ENCODE assay signal across 22 mouse cellular contexts in genomic region chr3:58798676-58799075, GRCm38 (mm10). TPM values are rescaled to one million over a fixed set of nuclear protein-coding genes. Genes with fewer than 3 reads are reported as not detected.
DNase-seq lines count a peak whose midpoint lies in the region; ATAC-seq and TF ChIP-seq lines count a peak whose summit lies in the region.
"Had no signal": no experiment of that assay in that cellular context is flagged by ENCODE, and none has a peak within 500 bp of the region (broad histone marks: within the 10 kb centered on the region; RNA-seq: fewer than 3 reads in every experiment).

No protein-coding gene starts in this region.

- DNase-seq in embryonic facial prominence, embryonic 11.5 days (ENCODE audit: low spot score) = no peak
- DNase-seq in embryonic facial prominence, embryonic 10.5 days (ENCODE audit: low spot score) = no peak
- peak; percentile 14 for DNase-seq in heart, adult 11 months
- peak; percentile 0 for DNase-seq in limb, embryonic 14.5 days (ENCODE audit: low spot score)
- no peak for DNase-seq in limb, embryonic 10.5 days (ENCODE audit: low spot score)
- DNase-seq: adrenal gland, adult 8-10 months; adrenal gland, postnatal 14 days; adrenal gland, postnatal 36 days; B cell, adult 2 months; cerebellum, adult 11-12 months; cerebellum, adult 2 months; cerebellum, adult 9-10 months; cerebellum, postnatal 10 days; cerebellum, postnatal 25 days had no signal

- TF ChIP-seq POLR2A in limb, embryonic 14.5 days (IDR thresholded peaks at IDR 0.05; ENCODE audit: borderline replicate concordance, extremely low read depth, insufficient read depth, insufficient read length) = no peak

- ATAC-seq in embryonic facial prominence, embryonic 11.5 days (replicated peaks; ENCODE audit: insufficient number of reproducible peaks, low FRiP score, low TSS enrichment, low read depth) = peak; percentile 52; the same call in 1 of the 2 replicates
- ATAC-seq in heart, embryonic 12.5 days (ENCODE audit: insufficient number of reproducible peaks, low FRiP score) = no peak
- no peak for ATAC-seq in limb, embryonic 14.5 days (ENCODE audit: low FRiP score, low read depth)
- 0 out of 2 replicates have a peak, but pooled peaks have one; percentile 17 for ATAC-seq in neural tube, embryonic 14.5 days (ENCODE audit: low read depth)
- no peak for ATAC-seq in neural tube, embryonic 15.5 days (ENCODE audit: low FRiP score)
- ATAC-seq: CD4-positive, CD25-positive, alpha-beta regulatory T cell, adult 4 months; forebrain, embryonic 13.5 days had no signal

- H3K4me1 ChIP-seq in embryonic facial prominence, embryonic 11.5 days (ENCODE audit: control insufficient read depth, insufficient read depth, low read length) = no peaks in the 10 kb centered on the region
- no peaks in the 10 kb centered on the region; the same call in 1 of the 2 replicates for H3K4me1 ChIP-seq in embryonic facial prominence, embryonic 10.5 days
- no peaks in the 10 kb centered on the region for H3K4me1 ChIP-seq in heart, embryonic 12.5 days (replicated peaks)
- no peaks in the 10 kb centered on the region for H3K4me1 ChIP-seq in limb, embryonic 14.5 days (ENCODE audit: control insufficient read depth, insufficient read depth, low read length)
- H3K4me1 ChIP-seq in limb, embryonic 10.5 days = peaks cover 8% of the 10 kb centered on the region
- H3K4me1 ChIP-seq in neural tube, embryonic 14.5 days (ENCODE audit: control insufficient read depth, insufficient read depth, low read length) = no peaks in the 10 kb centered on the region
- H3K4me1 ChIP-seq in neural tube, embryonic 15.5 days = 0 out of 2 replicates have a peak, but pooled peaks cover 3% of the 10 kb centered on the region
- H3K4me1 ChIP-seq: embryonic facial prominence, embryonic 12.5 days; forebrain, embryonic 13.5 days; forebrain, embryonic 15.5 days had no signal

- H3K4me3 ChIP-seq in embryonic facial prominence, embryonic 11.5 days (ENCODE audit: low read depth, low read length) = no peak overlapping the region
- no peak overlapping the region for H3K4me3 ChIP-seq in embryonic facial prominence, embryonic 10.5 days
- H3K4me3 ChIP-seq in heart, embryonic 12.5 days = no peak overlapping the region
- H3K4me3 ChIP-seq in limb, embryonic 14.5 days (replicated peaks; ENCODE audit: low read length) = no peak overlapping the region
- H3K4me3 ChIP-seq in limb, embryonic 10.5 days = no peak overlapping the region
- H3K4me3 ChIP-seq in neural tube, embryonic 14.5 days (ENCODE audit: low read depth, low read length) = no peak overlapping the region
- no peak overlapping the region for H3K4me3 ChIP-seq in neural tube, embryonic 15.5 days (replicated peaks)
- H3K4me3 ChIP-seq: embryonic facial prominence, embryonic 12.5 days; forebrain, embryonic 13.5 days; forebrain, embryonic 15.5 days had no signal

- H3K27me3 ChIP-seq in embryonic facial prominence, embryonic 11.5 days (ENCODE audit: control insufficient read depth, insufficient read depth, low read length) = no peaks in the 10 kb centered on the region
- no peaks in the 10 kb centered on the region for H3K27me3 ChIP-seq in embryonic facial prominence, embryonic 10.5 days (replicated peaks; ENCODE audit: low read depth, poor library complexity, severe bottlenecking)
- H3K27me3 ChIP-seq in heart, embryonic 12.5 days (replicated peaks) = no peaks in the 10 kb centered on the region
- H3K27me3 ChIP-seq in limb, embryonic 14.5 days (ENCODE audit: control insufficient read depth, insufficient read depth, low read length) = no peaks in the 10 kb centered on the region
- H3K27me3 ChIP-seq in limb, embryonic 10.5 days (ENCODE audit: low read depth, poor library complexity, severe bottlenecking) = no peaks in the 10 kb centered on the region
- H3K27me3 ChIP-seq in neural tube, embryonic 14.5 days (ENCODE audit: control insufficient read depth, insufficient read depth, low read length) = no peaks in the 10 kb centered on the region
- no peaks in the 10 kb centered on the region for H3K27me3 ChIP-seq in neural tube, embryonic 15.5 days (replicated peaks)
- H3K27me3 ChIP-seq: embryonic facial prominence, embryonic 12.5 days; forebrain, embryonic 13.5 days; forebrain, embryonic 15.5 days had no signal

- H3K27ac ChIP-seq in embryonic facial prominence, embryonic 11.5 days (replicated peaks; ENCODE audit: low read depth, low read length) = no peak overlapping the region
- no peak overlapping the region for H3K27ac ChIP-seq in embryonic facial prominence, embryonic 10.5 days (replicated peaks)
- no peak overlapping the region for H3K27ac ChIP-seq in heart, embryonic 12.5 days (ENCODE audit: poor library complexity, severe bottlenecking)
- no peak overlapping the region for H3K27ac ChIP-seq in limb, embryonic 14.5 days (replicated peaks; ENCODE audit: low read depth, low read length)
- H3K27ac ChIP-seq in limb, embryonic 10.5 days = no peak overlapping the region
- no peak overlapping the region for H3K27ac ChIP-seq in neural tube, embryonic 14.5 days (ENCODE audit: low read depth, low read length)
- H3K27ac ChIP-seq in neural tube, embryonic 15.5 days (replicated peaks) = no peak overlapping the region
- H3K27ac ChIP-seq: embryonic facial prominence, embryonic 12.5 days; forebrain, embryonic 13.5 days; forebrain, embryonic 15.5 days had no signal

- no peaks in the 10 kb centered on the region for H3K36me3 ChIP-seq in embryonic facial prominence, embryonic 11.5 days (replicated peaks; ENCODE audit: control insufficient read depth, insufficient read depth, low read depth, low read length)
- no peaks in the 10 kb centered on the region for H3K36me3 ChIP-seq in embryonic facial prominence, embryonic 10.5 days (replicated peaks)
- H3K36me3 ChIP-seq in heart, embryonic 12.5 days = no peaks in the 10 kb centered on the region
- H3K36me3 ChIP-seq in limb, embryonic 14.5 days (ENCODE audit: control insufficient read depth, insufficient read depth, low read length) = no peaks in the 10 kb centered on the region
- H3K36me3 ChIP-seq in limb, embryonic 10.5 days = no peaks in the 10 kb centered on the region
- no peaks in the 10 kb centered on the region for H3K36me3 ChIP-seq in neural tube, embryonic 14.5 days (ENCODE audit: control insufficient read depth, insufficient read depth, low read length)
- H3K36me3 ChIP-seq in neural tube, embryonic 15.5 days = no peaks in the 10 kb centered on the region
- H3K36me3 ChIP-seq: embryonic facial prominence, embryonic 12.5 days; forebrain, embryonic 15.5 days had no signal

- no peaks in the 10 kb centered on the region for H3K9me3 ChIP-seq in embryonic facial prominence, embryonic 11.5 days (replicated peaks; ENCODE audit: control insufficient read depth, low read length)
- no peaks in the 10 kb centered on the region for H3K9me3 ChIP-seq in embryonic facial prominence, embryonic 10.5 days
- H3K9me3 ChIP-seq in heart, embryonic 12.5 days (replicated peaks) = no peaks in the 10 kb centered on the region
- no peaks in the 10 kb centered on the region for H3K9me3 ChIP-seq in limb, embryonic 14.5 days (ENCODE audit: control insufficient read depth, low read length)
- no peaks in the 10 kb centered on the region for H3K9me3 ChIP-seq in limb, embryonic 10.5 days (replicated peaks)
- no peaks in the 10 kb centered on the region for H3K9me3 ChIP-seq in neural tube, embryonic 14.5 days (ENCODE audit: control insufficient read depth, low read length)
- no peaks in the 10 kb centered on the region for H3K9me3 ChIP-seq in neural tube, embryonic 15.5 days (replicated peaks)
- H3K9me3 ChIP-seq: embryonic facial prominence, embryonic 12.5 days; forebrain, embryonic 13.5 days; forebrain, embryonic 15.5 days had no signal

- H3K9ac ChIP-seq in embryonic facial prominence, embryonic 11.5 days (replicated peaks; ENCODE audit: low read length) = no peak overlapping the region
- no peak overlapping the region for H3K9ac ChIP-seq in heart, embryonic 12.5 days
- H3K9ac ChIP-seq in limb, embryonic 14.5 days (ENCODE audit: low read depth, low read length, severe bottlenecking) = no peak overlapping the region
- no peak overlapping the region for H3K9ac ChIP-seq in neural tube, embryonic 14.5 days (replicated peaks; ENCODE audit: low read depth, low read length)
- H3K9ac ChIP-seq in neural tube, embryonic 15.5 days (replicated peaks) = no peak overlapping the region
- H3K9ac ChIP-seq: embryonic facial prominence, embryonic 12.5 days; forebrain, embryonic 13.5 days; forebrain, embryonic 15.5 days; forebrain, postnatal 0 days had no signal

- 80% methylated on average over 4 of the region's 4 CpGs for WGBS in embryonic facial prominence, embryonic 11.5 days
- WGBS in embryonic facial prominence, embryonic 10.5 days = 76% methylated on average over 4 of the region's 4 CpGs
- WGBS in heart, embryonic 12.5 days = 80% methylated on average over 4 of the region's 4 CpGs
- WGBS in limb, embryonic 14.5 days = 65% methylated on average over 4 of the region's 4 CpGs
- 81% methylated on average over 4 of the region's 4 CpGs for WGBS in limb, embryonic 10.5 days
- WGBS in neural tube, embryonic 14.5 days = 80% methylated on average over 4 of the region's 4 CpGs
- 68% methylated on average over 4 of the region's 4 CpGs for whole genome bisulfite sequencing in neural tube, embryonic 15.5 days

- no peak overlapping the region for H3K4me2 ChIP-seq in embryonic facial prominence, embryonic 11.5 days (ENCODE audit: low read depth, low read length)
- no peak overlapping the region for H3K4me2 ChIP-seq in heart, embryonic 12.5 days
- no peak overlapping the region for H3K4me2 ChIP-seq in limb, embryonic 14.5 days (replicated peaks; ENCODE audit: low read depth, low read length, severe bottlenecking)
- no peak overlapping the region for H3K4me2 ChIP-seq in neural tube, embryonic 14.5 days (ENCODE audit: low read depth, low read length)
- no peak overlapping the region for H3K4me2 ChIP-seq in neural tube, embryonic 15.5 days
- H3K4me2 ChIP-seq: embryonic facial prominence, embryonic 12.5 days; forebrain, embryonic 13.5 days; forebrain, embryonic 15.5 days had no signal

RNA-seq across cellular contexts. Expression of gene Mindy4b-ps, which starts 23.4 kb away (rescaled TPM):
- polyA plus RNA-seq in embryonic facial prominence, embryonic 11.5 days (2014; fragmentation: Nextera tagmentation; extraction: Ambion mirVana) = not detected in 2 replicates
- polyA plus RNA-seq in embryonic facial prominence, embryonic 10.5 days (2016; fragmentation: Nextera tagmentation; extraction: Ambion mirVana) = not detected in 2 replicates
- polyA plus RNA-seq in heart, embryonic 12.5 days (2016; fragmentation: Nextera tagmentation; extraction: Ambion mirVana) = 0.13 TPM in 1 of 2 replicates, not detected in the other
- polyA plus RNA-seq in limb, embryonic 14.5 days (2012; rRNA removed) = 0.04 and 0.13 TPM in 2 replicates
- polyA plus RNA-seq in limb, embryonic 14.5 days (2014; fragmentation: Nextera tagmentation; extraction: Ambion mirVana) = not detected in 2 replicates
- not detected in 2 replicates for polyA plus RNA-seq in limb, embryonic 10.5 days (2016; fragmentation: Nextera tagmentation; extraction: Ambion mirVana)
- polyA plus RNA-seq in neural tube, embryonic 14.5 days (2014; fragmentation: Nextera tagmentation; extraction: Ambion mirVana) = not detected in 2 replicates
- 0.17 and 0.26 TPM in 2 replicates for polyA plus RNA-seq in neural tube, embryonic 15.5 days (2015; fragmentation: Nextera tagmentation; extraction: Ambion mirVana)
- polyA plus RNA-seq: CD4-positive, CD25-positive, alpha-beta regulatory T cell, adult 4 months; embryonic facial prominence, embryonic 12.5 days; forebrain, embryonic 15.5 days had no signal

Comparison
In these comparisons a context has a peak if more than half of its experiments do, and no peak if none do; other contexts are left out.
1. ATAC-seq: peak in embryonic facial prominence, embryonic 11.5 days (single experiment) and neural tube, embryonic 14.5 days (single experiment); none in heart, embryonic 12.5 days (single experiment), limb, embryonic 14.5 days (single experiment) and neural tube, embryonic 15.5 days (single experiment).
2. DNase-seq: peak in heart, adult 11 months (single experiment) and limb, embryonic 14.5 days (single experiment); none in embryonic facial prominence, embryonic 11.5 days (single experiment), embryonic facial prominence, embryonic 10.5 days (single experiment) and limb, embryonic 10.5 days (single experiment).